Mouse (Mus musculus): ENCODE results near the gene Olfr237-ps1. TPM values are rescaled to one million over a fixed set of nuclear protein-coding genes. Genes with fewer than 3 reads are reported as not detected.
"Not testable (repeated sequence)": the region's sequence is repeated elsewhere in the genome, so short reads cannot be mapped to it uniquely, and the experiment has no call there.

The Olfr237-ps1 gene
- total RNA-seq (2021), result not detected in 2 replicates
- long read RNA-seq, result 0 reads

- not testable (repeated sequence) for DNase-seq
These were observed at the start of gene Olfr237-ps1 for GRCm38 (mm10) chr6:43146267-43146666. Olfr237-ps1 (plus strand) TSS chr6:43146567.

- not testable (repeated sequence) for DNase-seq
These were observed 40.3 kb upstream of the Olfr237-ps1 start, which contains the start of gene Olfr441 for GRCm38 (mm10) chr6:43106069-43106468. Olfr441 (plus strand) TSS chr6:43106369.

- no peak for DNase-seq
These were observed 13.1 kb downstream of the Olfr237-ps1 start for GRCm38 (mm10) chr6:43159502-43159901.

- DNase-seq, result no peak
These were observed 16.6 kb downstream of the Olfr237-ps1 start, which contains the start of gene Olfr437 for GRCm38 (mm10) chr6:43162982-43163381. Olfr437 (plus strand) TSS chr6:43163282.

- DNase-seq, result no peak
These were observed 20.9 kb downstream of the Olfr237-ps1 start for GRCm38 (mm10) chr6:43167246-43167645.

GRCm38 (mm10) chr6:43171840-43172239, 25.5 kb downstream of the Olfr237-ps1 start, which contains the start of gene Olfr13:
Olfr13 (plus strand) TSS chr6:43172140.
- DNase-seq, result no peak

- no peak for DNase-seq
These were observed 31.8 kb downstream of the Olfr237-ps1 start for GRCm38 (mm10) chr6:43178129-43178528.

- DNase-seq, result no peak
These were observed 32.5 kb downstream of the Olfr237-ps1 start for GRCm38 (mm10) chr6:43178584-43179501.

- no peak for DNase-seq
These were observed 44.6 kb downstream of the Olfr237-ps1 start for GRCm38 (mm10) chr6:43190986-43191385.

GRCm38 (mm10) chr6:43196781-43197180, 50.4 kb downstream of the Olfr237-ps1 start, which contains the start of gene Olfr435:
Olfr435 (plus strand) TSS chr6:43197146.
- no peak for DNase-seq

- no peak for DNase-seq
These were observed 51.7 kb downstream of the Olfr237-ps1 start for GRCm38 (mm10) chr6:43198094-43198493.

GRCm38 (mm10) chr6:43202786-43203185, 56.4 kb downstream of the Olfr237-ps1 start:
- DNase-seq, result no peak

- no peak for DNase-seq
These were observed 59.0 kb downstream of the Olfr237-ps1 start for GRCm38 (mm10) chr6:43205355-43205754.

Other genes starting within 250 kb of the Olfr237-ps1 start
- not detected in 2 replicates for gene Olfr447, start 237.7 kb upstream of the Olfr237-ps1 start, total RNA-seq (2021)
- gene Olfr446, start 225.2 kb upstream of the Olfr237-ps1 start, total RNA-seq (2021), result not detected in 2 replicates
- gene Olfr444, start 197.5 kb upstream of the Olfr237-ps1 start, total RNA-seq (2021), result not detected in 2 replicates
- not detected in 2 replicates for gene Olfr441, start 40.2 kb upstream of the Olfr237-ps1 start, total RNA-seq (2021)
- gene Olfr437, start 16.7 kb downstream of the Olfr237-ps1 start, total RNA-seq (2021), result not detected in 2 replicates
- not detected in 2 replicates for gene Olfr13, start 25.6 kb downstream of the Olfr237-ps1 start, total RNA-seq (2021)
- not detected in 2 replicates for gene Olfr435, start 50.6 kb downstream of the Olfr237-ps1 start, total RNA-seq (2021)
- not detected in 2 replicates for gene Olfr434, start 66.5 kb downstream of the Olfr237-ps1 start, total RNA-seq (2021)
- gene Olfr47, start 85.0 kb downstream of the Olfr237-ps1 start, total RNA-seq (2021), result not detected in 2 replicates
- gene Arhgef5, start 119.0 kb downstream of the Olfr237-ps1 start, total RNA-seq (2021), result 21.9 and 22.2 TPM in 2 replicates
- not detected in 2 replicates for gene Nobox, start 163.0 kb downstream of the Olfr237-ps1 start, total RNA-seq (2021)

Data from adrenal gland, postnatal 25 days (tissue).